Mouse (Mus musculus): ENCODE data around the gene Wdr24. TPM values are rescaled to one million over a fixed set of nuclear protein-coding genes. Genes with fewer than 3 reads are reported as not detected.

Gene Wdr24
- 11.2 TPM for polyA plus RNA-seq (2014; fragmentation: Illumina TruSeq; extraction: RNeasy Lipid Tissue Mini Kit (QIAGEN cat#74804); ENCODE audit: low read depth, low replicate concordance)

GRCm38 (mm10) chr17:25823452-25823851 is at the start of gene Wdr24:
Wdr24 (plus strand) TSS chr17:25823627.

GRCm38 (mm10) chr17:25785281-25785745 is 38.1 kb upstream of the Wdr24 start, which contains the start of gene Haghl:
Haghl (minus strand) TSS chr17:25785673.

GRCm38 (mm10) chr17:25786280-25786679 is 37.1 kb upstream of the Wdr24 start, which contains the start of gene Ccdc78:
Ccdc78 (plus strand) TSS chr17:25786580.

GRCm38 (mm10) chr17:25792615-25793014 is 30.8 kb upstream of the Wdr24 start, which contains the start of gene Fam173a:
Fam173a (minus strand) TSS chr17:25792901.

GRCm38 (mm10) chr17:25795609-25796092 is 27.8 kb upstream of the Wdr24 start, which contains the start of gene AC134908.4:
AC134908.4 (minus strand) TSS chr17:25795659.

GRCm38 (mm10) chr17:25796951-25797369 is 26.5 kb upstream of the Wdr24 start, which contains the start of gene Metrn:
Metrn (minus strand) TSS chr17:25797136.

GRCm38 (mm10) chr17:25808789-25809605 is 14.4 kb upstream of the Wdr24 start, which contains the start of gene Fbxl16:
Fbxl16 (plus strand) TSS chr17:25809085.

GRCm38 (mm10) chr17:25828712-25829557 is 5.5 kb downstream of the Wdr24 start, which contains the start of gene Jmjd8:
Jmjd8 (plus strand) TSS chr17:25828867.

GRCm38 (mm10) chr17:25833291-25833663 is 9.8 kb downstream of the Wdr24 start, which contains the start of gene Stub1:
Stub1 (minus strand) TSS chr17:25833404.

GRCm38 (mm10) chr17:25837076-25837410 is 13.6 kb downstream of the Wdr24 start, which contains the start of gene Rhbdl1:
Rhbdl1 (minus strand) TSS chr17:25837295.

GRCm38 (mm10) chr17:25841117-25841880 is 17.9 kb downstream of the Wdr24 start, which contains the start of gene Gm20683:
Gm20683 (minus strand) TSS chr17:25841763.

GRCm38 (mm10) chr17:25844396-25844901 is 21.0 kb downstream of the Wdr24 start, which contains the start of gene Rhot2:
Rhot2 (minus strand) TSS chr17:25844851.

GRCm38 (mm10) chr17:25860832-25861703 is 37.6 kb downstream of the Wdr24 start, which contains the start of gene Wdr90:
Wdr90 (minus strand) TSS chr17:25861501.

GRCm38 (mm10) chr17:25868601-25869191 is 45.3 kb downstream of the Wdr24 start, which contains the start of gene Mcrip2:
Mcrip2 (minus strand) TSS chr17:25868764.

GRCm38 (mm10) chr17:25874721-25875170 is 51.3 kb downstream of the Wdr24 start, which contains the start of gene Mettl26:
Mettl26 (plus strand) TSS chr17:25875074.

Data from heart, adult 10 weeks (tissue).